Mouse (Mus musculus) CH12.LX (cell line): ENCODE measurements around the gene Olfr1198. TPM values are rescaled to one million over a fixed set of nuclear protein-coding genes. Genes with fewer than 3 reads are reported as not detected.

Experiments
- DNase-seq: peaks from one replicate; pipeline ENCODE4 v3.0.0-alpha.2; 2013; ENCODE audit errors: extremely low read depth
- H3K27ac ChIP-seq: 2 replicates; pipeline ENCODE4 v1.5.1; 2012; ENCODE audit warnings: low read depth, mild to moderate bottlenecking, control low read depth, moderate library complexity; ENCODE audit not compliant: insufficient read depth
- H3K27me3 ChIP-seq: replicated peaks from 2 replicates; pipeline ENCODE3; 2012; ENCODE audit warnings: inconsistent platforms
- H3K36me3 ChIP-seq, 2 experiments: replicated peaks in 1 of 2; 2 replicates each; pipeline versions ENCODE3 to v1.6.1; 2012; ENCODE audit warnings: inconsistent platforms in 1 of 2, low read length in 1 of 2, mild to moderate bottlenecking in 1 of 2, mixed read lengths in 1 of 2, moderate library complexity in 1 of 2; ENCODE audit not compliant: control insufficient read depth in 1 of 2, insufficient read depth in 1 of 2
- H3K4me1 ChIP-seq, 2 experiments: 2 replicates each; pipeline ENCODE4 v1.6.1; 2012; ENCODE audit warnings: inconsistent platforms in 1 of 2, moderate library complexity in 1 of 2; ENCODE audit not compliant: insufficient read depth in 2 of 2, control insufficient read depth in 1 of 2
- H3K4me2 ChIP-seq: 2 replicates; pipeline ENCODE4 v1.6.1; 2012; ENCODE audit warnings: low read depth, mild to moderate bottlenecking, control low read depth; ENCODE audit not compliant: poor library complexity, insufficient read depth, severe bottlenecking
- H3K4me3 ChIP-seq, 3 experiments: fragments of 150-350 bp in 1 of 3; sonication (generic) in 1 of 3; replicated peaks in 1 of 3; 2 replicates each; pipeline versions ENCODE3 to v1.5.1; 2011 to 2012; ENCODE audit warnings: low read depth in 2 of 3, low read length in 2 of 3, mild to moderate bottlenecking in 2 of 3, moderate library complexity in 2 of 3, control low read depth in 1 of 3, improper control_type of control experiment in 1 of 3, inconsistent platforms in 1 of 3, mixed read lengths in 1 of 3; ENCODE audit not compliant: poor library complexity in 1 of 3
- H3K79me2 ChIP-seq: replicated peaks from 2 replicates; pipeline ENCODE4 v1.6.1; 2012; ENCODE audit warnings: mild to moderate bottlenecking, moderate library complexity; ENCODE audit not compliant: control insufficient read depth, poor library complexity, insufficient read depth, severe bottlenecking; ENCODE audit errors: extremely low read depth
- H3K9ac ChIP-seq: 2 replicates; pipeline ENCODE4 v1.6.1; 2012; ENCODE audit warnings: low read depth, mild to moderate bottlenecking, control low read depth, moderate library complexity; ENCODE audit not compliant: insufficient read depth
- H3K9me3 ChIP-seq: replicated peaks from 2 replicates; pipeline ENCODE3; 2012; ENCODE audit warnings: low read length, inconsistent platforms, mixed read lengths
- CHD2 ChIP-seq: IDR thresholded peaks from 2 replicates; pipeline ENCODE4 v1.6.1; 2011; ENCODE audit warnings: low read length, improper control_type of control experiment
- CTCF ChIP-seq, 2 experiments: IDR thresholded peaks in 1 of 2; conservative IDR thresholded peaks in 1 of 2; 2 replicates each; pipeline ENCODE4 v1.5.1; 2011 to 2012; ENCODE audit warnings: low read depth in 2 of 2, low read length in 2 of 2, improper control_type of control experiment in 1 of 2, inconsistent platforms in 1 of 2, mild to moderate bottlenecking in 1 of 2, moderate library complexity in 1 of 2
- ELF1 ChIP-seq: IDR thresholded peaks from 2 replicates; pipeline ENCODE4 v1.6.1; 2014; ENCODE audit warnings: low read depth, mild to moderate bottlenecking, inconsistent platforms, low read length, improper control_type of control experiment
- EP300 ChIP-seq: IDR thresholded peaks from 2 replicates; pipeline ENCODE4 v1.6.1; 2011; ENCODE audit warnings: low read length, improper control_type of control experiment
- ETS1 ChIP-seq: conservative IDR thresholded peaks from 2 replicates; pipeline ENCODE4 v1.6.1; 2012; ENCODE audit warnings: low read depth, mild to moderate bottlenecking, inconsistent platforms, low read length, improper control_type of control experiment, moderate library complexity
- HCFC1 ChIP-seq: IDR thresholded peaks from 2 replicates; pipeline ENCODE4 v1.6.1; 2012; ENCODE audit warnings: low read depth, mild to moderate bottlenecking, inconsistent platforms, low read length, improper control_type of control experiment
- IRF4 ChIP-seq: IDR thresholded peaks from 2 replicates; pipeline ENCODE4 v1.6.1; 2014; ENCODE audit warnings: low read depth, mild to moderate bottlenecking, inconsistent platforms, low read length, improper control_type of control experiment
- KAT2A ChIP-seq: IDR thresholded peaks from 2 replicates; pipeline ENCODE4 v1.6.1; 2012; ENCODE audit warnings: low read length, improper control_type of control experiment, inconsistent platforms; ENCODE audit not compliant: insufficient replicate concordance
- MAFK ChIP-seq: IDR thresholded peaks from 2 replicates; pipeline ENCODE4 v1.6.1; 2011; ENCODE audit warnings: low read length, improper control_type of control experiment; ENCODE audit not compliant: insufficient replicate concordance
- MXI1 ChIP-seq: IDR thresholded peaks from 2 replicates; pipeline ENCODE4 v1.6.1; 2011; ENCODE audit warnings: mild to moderate bottlenecking, low read depth, low read length, improper control_type of control experiment
- MYC ChIP-seq: IDR thresholded peaks from 2 replicates; pipeline ENCODE4 v1.6.1; 2011; ENCODE audit warnings: low read depth, mild to moderate bottlenecking, improper control_type of control experiment, low read length
- NRF1 ChIP-seq: IDR thresholded peaks from 2 replicates; pipeline ENCODE4 v1.6.1; 2014; ENCODE audit warnings: low read depth, mild to moderate bottlenecking, inconsistent platforms, low read length, improper control_type of control experiment, moderate library complexity
- POLR2A ChIP-seq: IDR thresholded peaks from 2 replicates; pipeline ENCODE4 v1.6.1; 2011; ENCODE audit warnings: low read depth, mild to moderate bottlenecking, improper control_type of control experiment, low read length
- POLR2AphosphoS2 ChIP-seq: IDR thresholded peaks from 2 replicates; pipeline ENCODE4 v1.6.1; 2011; ENCODE audit warnings: low read depth, low read length, improper control_type of control experiment
- SIN3A ChIP-seq: IDR thresholded peaks from 2 replicates; pipeline ENCODE4 v1.6.1; 2012; ENCODE audit warnings: low read length, improper control_type of control experiment, inconsistent platforms
- SMC3 ChIP-seq: IDR thresholded peaks from 2 replicates; pipeline ENCODE4 v1.6.1; 2011; ENCODE audit warnings: low read depth, low read length, improper control_type of control experiment
- USF2 ChIP-seq: conservative IDR thresholded peaks from 2 replicates; pipeline ENCODE4 v1.6.1; 2011; ENCODE audit warnings: low read depth, low read length, improper control_type of control experiment
- ZC3H11A ChIP-seq: IDR thresholded peaks from 2 replicates; pipeline ENCODE4 v1.6.1; 2012; ENCODE audit warnings: low read depth, mild to moderate bottlenecking, inconsistent platforms, low read length, improper control_type of control experiment
- ZKSCAN1 ChIP-seq: IDR thresholded peaks from 2 replicates; pipeline ENCODE4 v1.6.1; 2012; ENCODE audit warnings: low read depth, inconsistent platforms, low read length, improper control_type of control experiment, borderline replicate concordance
- ZMIZ1 ChIP-seq: IDR thresholded peaks from 2 replicates; pipeline ENCODE4 v1.6.1; 2012; ENCODE audit warnings: low read depth, mild to moderate bottlenecking, inconsistent platforms, low read length, improper control_type of control experiment
- dilution Hi-C: fragments of 300-500 bp; cut with MboI; formaldehyde crosslinking; loops from 2 replicates; pipeline ENCODE4 v1.14.3; 2020; ENCODE audit warnings: low sequenced_read_pairs; ENCODE audit not compliant: extremely low pct_unique_long_range_greater_than_20kb, extremely low pct_ligation_motif_present
- in situ Hi-C: fragments of 300-500 bp; cut with MboI; formaldehyde crosslinking; loops from 3 replicates; pipeline ENCODE4 v1.14.3; 2019; ENCODE audit warnings: low sequenced_read_pairs, low pct_ligation_motif_present, low pct_unique_long_range_greater_than_20kb, mixed read lengths
- polyA plus RNA-seq: library from polyadenylated mRNA; unstranded; fragments of >175 nt; gene quantifications from 2 replicates; pipeline ENCODE4 v1.2.1, GENCODE M21; 2012; ENCODE audit warnings: low read depth; ENCODE audit not compliant: insufficient read length
- total RNA-seq, 2 experiments: library from RNA; depleted of rRNA; stranded (reverse); fragments of 300-350 nt in 1 of 2; fragments of >200 nt in 1 of 2; gene quantifications; 2 replicates each; pipeline ENCODE4 v1.2.3; 2012 to 2014

The Olfr1198 gene
- not detected in 2 replicates for total RNA-seq (2012; rRNA removed)
- not detected in 2 replicates for total RNA-seq (2014; rRNA removed)
- not detected in 2 replicates for polyA plus RNA-seq

- H3K36me3 ChIP-seq, result no peaks in the 10 kb centered on the region
- in situ Hi-C loops, result no loop called here
These were observed at the start of gene Olfr1198 for GRCm38 (mm10) chr2:88751270-88751669. TSS of gene Olfr1198 (minus strand) at chr2:88751370.

GRCm38 (mm10) chr2:88792736-88793135 is 41.6 kb upstream of the Olfr1198 start, which contains the start of gene Olfr1201:
TSS of gene Olfr1201 (plus strand) at chr2:88793036.
- Histone ChIP-seq H3K27ac (no peak within 1 kb of the TSS), H3K4me3 (no peak within 1 kb of the TSS), H3K4me2 (no peak within 1 kb of the TSS), H3K79me2 (no peaks in the 10 kb centered on the region), H3K9me3 (peaks cover 19% of the 10 kb centered on the region), H3K27me3 (no peaks in the 10 kb centered on the region), H3K36me3 (no peaks in the 10 kb centered on the region), H3K9ac (no peak within 1 kb of the TSS), H3K4me1 (no peaks in the 10 kb centered on the region)
- TF ChIP-seq ZMIZ1 (no peak), ZC3H11A (no peak), EP300 (no peak), MYC (no peak)
- dilution Hi-C loops, result no loop called here
- in situ Hi-C loops, result no loop called here
- DNase-seq, result no peak

More at GRCm38 (mm10) chr2:88751270-88751669, at the start of gene Olfr1198:
- H3K27me3 ChIP-seq, result no peaks in the 10 kb centered on the region
- H3K4me3 ChIP-seq, result no peak within 1 kb of the TSS
- dilution Hi-C loops, result no loop called here
- no peak for DNase-seq
- no peak within 1 kb of the TSS for H3K27ac ChIP-seq
- no peaks in the 10 kb centered on the region for H3K79me2 ChIP-seq
- H3K4me2 ChIP-seq, result no peak within 1 kb of the TSS
- no peaks in the 10 kb centered on the region for H3K4me1 ChIP-seq
- peaks cover 13% of the 10 kb centered on the region for H3K9me3 ChIP-seq
- TF ChIP-seq IRF4 (no peak), USF2 (no peak), ETS1 (no peak), CHD2 (no peak), POLR2A (no peak), MXI1 (no peak), CTCF (conservative IDR thresholded peaks at IDR 0.05 in 1 of 2, IDR thresholded peaks at IDR 0.05 in 1 of 2; ENCODE audit: low read depth in 2 of 2, low read length in 2 of 2) (no peak), ELF1 (no peak), ZMIZ1 (no peak), MYC (no peak), POLR2AphosphoS2 (no peak), SMC3 (no peak), NRF1 (no peak), ZKSCAN1 (no peak), KAT2A (no peak), SIN3A (no peak), MAFK (no peak), HCFC1 (no peak)
- H3K9ac ChIP-seq, result no peak within 1 kb of the TSS
